Mouse (Mus musculus) C2C12 (cell line): Measurements from ENCODE around the gene Gm20449.
"Not testable (repeated sequence)": the region's sequence is repeated elsewhere in the genome, so short reads cannot be mapped to it uniquely, and the experiment has no call there.

ENCODE experiments used
- CTCF ChIP-seq: IDR thresholded peaks from one replicate; pipeline ENCODE4 v1.5.1; 2011; ENCODE audit not compliant: control insufficient read depth, insufficient read depth, insufficient read length
- MAX ChIP-seq: IDR thresholded peaks from one replicate; pipeline ENCODE4 v1.6.1; 2011; ENCODE audit warnings: mild to moderate bottlenecking, control low read depth
- MYOG ChIP-seq: IDR thresholded peaks from one replicate; pipeline ENCODE4 v1.6.1; 2011; ENCODE audit not compliant: control insufficient read depth, insufficient read length; ENCODE audit errors: extremely low read depth
- USF1 ChIP-seq: IDR thresholded peaks from one replicate; pipeline ENCODE4 v1.6.1; 2011; ENCODE audit warnings: low read depth, mild to moderate bottlenecking, control low read depth, moderate library complexity

- TF ChIP-seq CTCF, MYOG, USF1, MAX: not testable (repeated sequence)
These were observed 753 bp downstream of the Gm20449 start for GRCm38 (mm10) chr7:41498464-41498863.
